Mouse (Mus musculus) left cerebral cortex, adult 9 months (tissue): ENCODE measurements around the gene Arhgap15.

Experiments
- DNase-seq, 2 experiments: peaks; one replicate each; pipeline ENCODE4 v3.0.0; 2022; ENCODE audit warnings: low spot score in 2 of 2

Arhgap15 gene

GRCm38 (mm10) chr2:44304971-44305808 is 556.6 kb downstream of the Arhgap15 start:
- DNase-seq: no peak

DNA sequence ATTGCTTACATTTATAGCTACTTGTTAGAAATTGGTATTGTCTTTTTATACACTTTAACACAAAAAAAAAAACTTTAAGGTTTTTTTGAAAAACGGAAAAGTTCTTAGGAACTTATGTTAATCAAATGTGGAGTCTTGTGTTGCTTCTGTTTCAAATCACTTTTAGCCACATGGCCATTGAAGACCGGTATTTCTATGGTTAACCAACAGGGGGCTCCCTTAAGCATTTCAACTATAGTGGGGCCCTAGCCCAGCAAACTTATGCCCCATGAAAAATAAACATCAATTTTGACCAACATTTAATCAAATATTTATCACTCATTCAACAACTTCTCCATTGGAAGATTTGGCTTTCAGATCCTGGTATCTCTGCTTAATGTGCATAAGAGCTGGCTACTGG is 557.5 kb downstream of the Arhgap15 start:
- no peak for DNase-seq

- no peak for DNase-seq
Observed at GRCm38 (mm10) chr2:44309124-44309523, 560.5 kb downstream of the Arhgap15 start.

DNA sequence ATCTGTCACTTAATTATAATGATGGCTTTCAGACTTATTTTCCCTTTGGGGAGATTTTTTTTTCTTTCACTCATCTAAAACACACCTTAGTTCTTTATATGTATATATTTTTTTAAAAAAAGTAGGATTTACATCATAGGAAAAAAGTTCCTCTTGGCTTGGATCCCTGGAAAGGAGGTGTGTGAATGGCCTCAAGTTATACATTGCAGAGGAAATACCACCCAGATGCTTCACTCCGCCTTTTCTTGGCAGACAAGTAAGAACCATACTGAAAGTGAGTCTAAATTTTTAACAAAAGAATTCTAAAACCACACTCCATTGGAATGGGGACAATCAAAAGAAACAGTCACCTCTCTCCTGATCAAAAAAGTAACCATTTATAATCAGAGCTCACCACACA is 560.9 kb downstream of the Arhgap15 start:
- no peak for DNase-seq

DNA sequence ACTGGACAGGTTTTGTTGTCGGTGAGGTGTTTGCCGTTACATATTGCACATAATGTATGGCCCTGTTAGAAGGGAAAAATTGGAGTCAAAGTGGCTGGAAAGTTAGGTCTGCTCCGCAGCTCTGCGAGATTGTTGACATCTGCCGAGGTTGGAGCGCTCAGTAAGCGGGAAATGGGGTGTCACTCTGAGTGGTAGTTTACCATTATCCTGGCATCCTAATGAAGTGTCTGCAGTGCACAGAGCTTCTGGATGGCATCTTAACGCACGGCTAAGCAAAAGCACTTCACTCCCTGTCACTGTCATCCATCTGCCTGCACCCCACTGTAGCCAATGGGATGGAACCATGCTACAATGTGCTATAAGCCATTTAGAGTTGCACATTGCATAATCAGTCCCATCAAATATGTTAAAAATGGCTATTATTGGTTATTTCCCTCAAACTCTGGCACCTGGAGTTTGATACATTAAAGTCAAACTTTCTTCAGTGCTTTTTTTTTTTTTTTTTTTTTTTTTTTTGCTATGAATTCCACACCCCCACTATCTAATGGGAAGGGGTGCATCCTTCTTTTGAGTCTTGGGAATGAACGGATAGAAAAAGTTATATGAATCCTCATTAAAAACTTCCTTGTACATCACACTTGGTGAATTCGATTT is 561.6 kb downstream of the Arhgap15 start:
- DNase-seq: no peak

DNA sequence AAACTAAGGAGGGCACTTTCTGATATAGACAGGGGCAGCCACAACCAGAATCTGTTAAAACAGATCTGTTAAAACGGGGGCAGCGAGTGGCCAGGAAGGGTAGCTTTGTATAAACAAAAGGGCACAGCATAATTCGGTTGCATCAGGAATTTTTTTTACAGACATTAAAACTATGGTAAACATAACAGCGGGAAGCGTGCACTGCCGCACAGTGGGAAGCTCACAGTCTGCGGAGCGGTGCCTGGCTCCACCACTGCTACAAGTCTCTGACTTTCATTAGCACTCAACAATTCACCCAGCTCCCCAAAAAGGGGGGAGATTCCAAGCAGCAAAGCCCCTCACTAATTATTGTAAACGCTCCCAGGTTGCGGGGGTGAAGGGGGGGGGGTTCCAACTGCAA is 562.6 kb downstream of the Arhgap15 start:
- no peak for DNase-seq

GRCm38 (mm10) chr2:44313573-44313972 is 564.9 kb downstream of the Arhgap15 start:
- DNase-seq: no peak

- DNase-seq: no peak
Observed at GRCm38 (mm10) chr2:44318436-44318835, 569.8 kb downstream of the Arhgap15 start.

DNA sequence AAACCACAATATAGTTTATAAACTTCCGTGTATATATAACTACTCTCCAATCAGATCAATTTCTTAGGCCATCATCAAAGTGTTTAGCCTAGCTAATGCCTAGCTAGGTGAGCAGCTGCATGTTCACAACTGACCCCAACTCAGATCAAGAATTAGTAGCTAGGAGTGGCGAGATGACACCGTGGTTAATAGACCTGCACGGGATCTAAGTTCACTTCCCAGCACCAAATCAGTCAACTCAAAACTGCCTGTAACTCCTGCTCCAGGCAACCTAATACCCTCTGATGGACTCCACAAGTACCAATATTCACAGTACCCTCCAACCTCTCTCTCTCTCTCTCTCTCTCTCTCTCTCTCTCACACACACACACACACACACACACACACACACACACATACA is 570.9 kb downstream of the Arhgap15 start:
- no peak for DNase-seq

DNA sequence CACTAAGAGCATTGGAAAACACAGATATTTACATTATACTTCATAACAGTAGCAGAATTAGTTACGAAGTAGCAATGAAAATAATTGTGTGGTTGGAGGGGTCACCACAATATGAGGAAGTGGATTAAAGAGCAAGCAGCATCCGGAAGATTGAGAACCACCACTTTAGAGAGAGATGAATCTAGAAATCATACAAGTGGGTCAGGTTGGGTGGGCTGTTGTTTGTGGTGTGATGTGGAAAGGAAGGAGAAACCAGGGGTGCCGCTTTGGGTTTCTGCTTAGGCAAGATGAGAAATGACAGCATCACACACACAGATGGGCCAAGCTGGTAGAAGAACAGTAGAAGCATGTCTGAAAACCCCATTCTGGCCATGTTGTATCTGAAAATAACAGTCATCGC is 575.2 kb downstream of the Arhgap15 start:
- DNase-seq: no peak

DNA sequence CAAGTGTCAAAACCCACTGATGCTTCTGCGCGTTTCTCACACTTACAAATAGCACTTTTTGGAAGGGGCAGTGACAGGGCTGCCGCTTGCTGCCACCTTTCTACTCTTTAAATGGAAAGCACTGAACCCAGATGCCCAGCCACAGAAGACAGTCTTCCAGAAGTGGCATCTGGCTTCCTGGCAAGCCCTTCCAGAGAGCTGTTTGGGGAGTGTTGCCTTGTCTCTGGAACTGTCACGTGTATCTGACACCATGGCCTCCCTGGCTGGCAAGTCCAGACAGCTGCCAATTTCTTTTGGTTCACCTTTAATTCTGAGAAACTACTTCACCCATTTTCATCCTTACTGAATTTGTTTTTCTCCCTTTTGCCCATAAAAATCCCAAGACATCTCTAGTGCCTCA is 584.7 kb downstream of the Arhgap15 start:
- DNase-seq: no peak

DNA sequence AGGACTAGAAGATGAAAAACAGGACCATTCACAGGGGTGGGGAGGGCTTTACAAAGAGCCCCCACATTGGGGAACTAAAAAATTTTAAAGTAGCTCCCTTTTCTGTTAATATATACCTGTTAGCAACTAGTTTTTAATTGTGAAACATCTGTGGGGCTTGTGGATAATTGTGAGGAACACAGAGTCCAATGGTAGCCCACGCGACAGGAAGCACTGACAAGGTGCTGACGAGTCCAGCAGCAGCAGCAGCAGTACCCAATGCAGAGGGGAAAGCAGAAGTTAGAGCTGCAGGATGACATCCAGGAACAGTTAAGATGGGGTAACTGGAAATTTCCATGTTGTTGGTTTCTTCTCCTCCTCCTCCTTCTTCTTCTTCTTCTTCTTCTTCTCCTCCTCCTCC is 585.4 kb downstream of the Arhgap15 start:
- DNase-seq: no peak

GRCm38 (mm10) chr2:44334517-44334916 is 585.9 kb downstream of the Arhgap15 start:
- no peak for DNase-seq

DNA sequence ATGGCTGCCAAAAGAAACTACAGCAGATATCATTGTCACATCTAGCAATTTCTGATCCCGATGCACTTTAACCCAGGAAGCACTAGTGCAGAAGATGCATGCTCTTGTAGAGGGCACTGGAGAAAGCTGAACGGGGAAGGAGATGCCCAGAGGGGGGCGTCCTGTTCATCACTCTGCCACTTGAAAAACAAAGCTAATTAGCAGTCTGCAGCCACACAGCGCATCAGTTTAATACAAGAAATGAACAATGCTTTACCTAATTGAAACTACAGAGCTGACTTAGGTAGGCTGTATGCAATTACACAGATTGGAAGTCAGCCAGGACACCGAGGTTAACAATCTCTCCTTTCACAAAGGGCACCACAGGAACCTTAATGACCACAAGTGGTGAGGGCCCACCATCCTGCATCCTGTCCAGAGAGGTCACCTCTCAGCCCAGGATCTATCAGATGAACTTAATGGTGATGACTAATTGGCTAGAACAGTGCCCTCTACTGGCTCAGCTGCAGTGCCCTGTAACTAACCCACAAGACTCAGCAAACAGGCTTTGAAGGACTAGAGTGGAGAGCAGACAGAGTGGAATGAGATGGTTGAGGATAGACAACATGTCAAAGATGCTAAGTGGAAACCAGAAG is 588.2 kb downstream of the Arhgap15 start:
- no peak for DNase-seq

DNA sequence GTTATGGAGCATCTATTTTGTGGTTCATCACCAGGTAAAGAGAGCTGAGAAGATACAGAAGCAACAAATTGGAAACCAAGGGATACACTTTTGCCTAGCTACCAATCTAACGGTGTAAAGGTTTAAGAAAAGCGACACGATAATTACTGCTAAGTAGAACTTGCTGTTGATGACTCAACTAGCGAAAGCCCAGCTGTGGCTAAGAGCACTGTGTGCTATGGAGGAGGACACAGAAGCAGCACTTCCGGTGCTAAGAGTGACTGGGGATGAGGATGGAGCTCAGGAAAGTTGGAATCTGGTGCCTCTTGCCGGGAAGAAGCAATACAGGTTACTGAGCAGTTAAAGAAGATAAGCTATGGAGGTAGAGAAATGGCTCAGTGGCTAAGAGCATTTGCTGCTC is 589.8 kb downstream of the Arhgap15 start:
- no peak for DNase-seq

- DNase-seq: peak in 1 of 2 experiments; percentile 53
Observed at GRCm38 (mm10) chr2:44341091-44341571, 592.5 kb downstream of the Arhgap15 start.

DNA sequence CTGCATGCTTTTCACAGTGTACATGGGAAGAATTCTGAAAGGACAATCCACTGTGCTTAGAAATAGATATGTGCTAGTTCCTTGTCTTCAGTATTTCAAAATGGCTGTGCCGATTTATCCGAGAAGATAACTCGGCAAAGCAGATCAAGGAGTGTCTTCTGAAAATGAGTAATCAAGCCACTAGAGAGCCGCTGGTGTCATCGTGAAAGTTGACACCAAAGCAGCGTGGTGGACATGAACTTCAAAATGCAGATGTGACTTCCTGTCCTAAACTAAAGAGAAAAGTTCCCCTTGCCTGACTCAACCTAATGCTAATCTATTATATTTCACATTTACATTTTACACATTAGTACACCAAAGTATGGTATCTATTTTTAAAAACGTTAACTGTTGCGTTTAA is 596.2 kb downstream of the Arhgap15 start:
- DNase-seq: no peak

- no peak for DNase-seq
Observed at GRCm38 (mm10) chr2:44345325-44345945, 596.8 kb downstream of the Arhgap15 start.

- no peak for DNase-seq
Observed at GRCm38 (mm10) chr2:44346184-44346583, 597.6 kb downstream of the Arhgap15 start.

- no peak for DNase-seq
Observed at GRCm38 (mm10) chr2:44347781-44348180, 599.2 kb downstream of the Arhgap15 start.

GRCm38 (mm10) chr2:44349101-44349500 is 600.5 kb downstream of the Arhgap15 start:
- no peak for DNase-seq

- no peak for DNase-seq
Observed at GRCm38 (mm10) chr2:44352885-44353284, 604.3 kb downstream of the Arhgap15 start.
